Mouse (Mus musculus) C2C12 (cell line): ENCODE measurements around the gene Alppl2. TPM values are rescaled to one million over a fixed set of nuclear protein-coding genes. Genes with fewer than 3 reads are reported as not detected.

Experiments used
- H3K27me3 ChIP-seq: one replicate; pipeline ENCODE4 v1.6.1; 2011; ENCODE audit not compliant: control insufficient read depth, insufficient read depth, insufficient read length
- H3K36me3 ChIP-seq: one replicate; pipeline ENCODE4 v1.6.1; 2011; ENCODE audit not compliant: control insufficient read depth, insufficient read depth
- H3K4me3 ChIP-seq: one replicate; pipeline ENCODE4 v1.5.1; 2011; ENCODE audit warnings: mild to moderate bottlenecking, control low read depth; ENCODE audit not compliant: poor library complexity, insufficient read depth, severe bottlenecking
- H3K79me2 ChIP-seq: one replicate; pipeline ENCODE4 v1.6.1; 2011; ENCODE audit not compliant: control insufficient read depth, insufficient read depth
- H3K79me3 ChIP-seq: one replicate; pipeline ENCODE4 v1.6.1; 2011; ENCODE audit warnings: low read depth, control low read depth
- H3ac ChIP-seq: one replicate; pipeline ENCODE3; 2011; ENCODE audit warnings: low read depth; ENCODE audit not compliant: control insufficient read depth, insufficient read length
- CEBPB ChIP-seq: IDR thresholded peaks from one replicate; pipeline ENCODE4 v1.6.1; 2011; ENCODE audit warnings: low read depth, mild to moderate bottlenecking, control low read depth, moderate library complexity
- CTCF ChIP-seq: IDR thresholded peaks from one replicate; pipeline ENCODE4 v1.5.1; 2011; ENCODE audit not compliant: control insufficient read depth, insufficient read depth, insufficient read length
- FOSL1 ChIP-seq: IDR thresholded peaks from one replicate; pipeline ENCODE4 v1.8.0; 2011; ENCODE audit warnings: mild to moderate bottlenecking, low read length; ENCODE audit not compliant: poor library complexity, insufficient read depth, severe bottlenecking
- MAX ChIP-seq: IDR thresholded peaks from one replicate; pipeline ENCODE4 v1.6.1; 2011; ENCODE audit warnings: mild to moderate bottlenecking, control low read depth
- MYOD1 ChIP-seq: IDR thresholded peaks from one replicate; pipeline ENCODE4 v1.6.1; 2011; ENCODE audit warnings: low read depth; ENCODE audit not compliant: control insufficient read depth, insufficient read length
- MYOG ChIP-seq: IDR thresholded peaks from one replicate; pipeline ENCODE4 v1.6.1; 2011; ENCODE audit not compliant: control insufficient read depth, insufficient read length; ENCODE audit errors: extremely low read depth
- USF1 ChIP-seq: IDR thresholded peaks from one replicate; pipeline ENCODE4 v1.6.1; 2011; ENCODE audit warnings: low read depth, mild to moderate bottlenecking, control low read depth, moderate library complexity
- polyA plus RNA-seq: library from polyadenylated mRNA; unstranded; fragments of >200 nt; fragmentation: generic; extraction: Trizol; gene quantifications from one replicate; pipeline ENCODE4 v1.2.1, GENCODE M21; 2012; ENCODE audit warnings: missing spikeins

Alppl2 gene
- polyA plus RNA-seq, 1 experiment, result not detected

- Histone ChIP-seq H3K4me3 (no peak overlapping the region), H3K79me3 (no peaks in the 10 kb centered on the region), H3ac (no peak overlapping the region), H3K27me3 (peaks cover 7% of the 10 kb centered on the region), H3K36me3 (no peaks in the 10 kb centered on the region), H3K79me2 (no peaks in the 10 kb centered on the region)
- no peak for TF ChIP-seq USF1
- no peak for TF ChIP-seq MYOG
- no peak for TF ChIP-seq FOSL1
- no peak for TF ChIP-seq MYOD1
- TF ChIP-seq CTCF, result peak; percentile 88
- no peak for TF ChIP-seq MAX
Observed at GRCm38 (mm10) chr1:87098358-87098975, 8.7 kb upstream of the Alppl2 start.

GRCm38 (mm10) chr1:87095642-87096041 is 5.9 kb upstream of the Alppl2 start:
- no peak overlapping the region for H3ac ChIP-seq
- TF ChIP-seq FOSL1, result no peak
- no peak for TF ChIP-seq CEBPB
- no peak for TF ChIP-seq MYOD1
- TF ChIP-seq MAX, result no peak
- TF ChIP-seq MYOG, result no peak
- no peak for TF ChIP-seq USF1
- TF ChIP-seq CTCF, result no peak
- no peaks in the 10 kb centered on the region for H3K79me3 ChIP-seq
- peaks cover 7% of the 10 kb centered on the region for H3K27me3 ChIP-seq
- H3K4me3 ChIP-seq, result no peak overlapping the region
- no peaks in the 10 kb centered on the region for H3K79me2 ChIP-seq
- no peaks in the 10 kb centered on the region for H3K36me3 ChIP-seq

- Histone ChIP-seq H3K79me2 (no peaks in the 10 kb centered on the region), H3K4me3 (no peak overlapping the region), H3ac (no peak overlapping the region), H3K27me3 (no peaks in the 10 kb centered on the region), H3K36me3 (no peaks in the 10 kb centered on the region), H3K79me3 (no peaks in the 10 kb centered on the region)
- TF ChIP-seq CEBPB (no peak), MYOG (no peak), CTCF (no peak), FOSL1 (no peak), MYOD1 (no peak), MAX (no peak), USF1 (no peak)
Observed at GRCm38 (mm10) chr1:87089251-87089650, 477 bp downstream of the Alppl2 start.

- TF ChIP-seq CEBPB (no peak), MYOG (no peak), FOSL1 (no peak), USF1 (no peak), MYOD1 (no peak), CTCF (no peak), MAX (no peak)
- H3ac ChIP-seq, result no peak overlapping the region
- no peaks in the 10 kb centered on the region for H3K27me3 ChIP-seq
- H3K36me3 ChIP-seq, result no peaks in the 10 kb centered on the region
- no peaks in the 10 kb centered on the region for H3K79me3 ChIP-seq
- H3K4me3 ChIP-seq, result no peak overlapping the region
- no peaks in the 10 kb centered on the region for H3K79me2 ChIP-seq
Observed at GRCm38 (mm10) chr1:87086964-87087363, 2.8 kb downstream of the Alppl2 start.

GRCm38 (mm10) chr1:87086196-87086595 is 3.5 kb downstream of the Alppl2 start:
- no peaks in the 10 kb centered on the region for H3K27me3 ChIP-seq
- no peak overlapping the region for H3ac ChIP-seq
- TF ChIP-seq MAX (no peak), USF1 (no peak), FOSL1 (no peak), CTCF (no peak), MYOD1 (no peak), CEBPB (no peak), MYOG (no peak)
- H3K4me3 ChIP-seq, result no peak overlapping the region
- H3K79me2 ChIP-seq, result no peaks in the 10 kb centered on the region
- H3K36me3 ChIP-seq, result no peaks in the 10 kb centered on the region
- no peaks in the 10 kb centered on the region for H3K79me3 ChIP-seq

GRCm38 (mm10) chr1:87073776-87074175 is 16.0 kb downstream of the Alppl2 start:
- Histone ChIP-seq H3K79me3 (no peaks in the 10 kb centered on the region), H3K4me3 (no peak overlapping the region), H3K79me2 (no peaks in the 10 kb centered on the region), H3ac (no peak overlapping the region), H3K27me3 (no peaks in the 10 kb centered on the region), H3K36me3 (no peaks in the 10 kb centered on the region)
- no peak for TF ChIP-seq CTCF
- no peak for TF ChIP-seq CEBPB
- TF ChIP-seq MAX, result no peak
- TF ChIP-seq MYOG, result no peak
- no peak for TF ChIP-seq FOSL1
